Mouse (Mus musculus) ES-E14 (cell line): ENCODE data around the gene Crkl.

ENCODE experiments used
- CHD2 ChIP-seq: IDR thresholded peaks from 2 replicates; pipeline ENCODE4 v1.6.1; 2014; ENCODE audit warnings: mild to moderate bottlenecking, low read depth, low read length, inconsistent platforms
- HCFC1 ChIP-seq: IDR thresholded peaks from 2 replicates; pipeline ENCODE4 v1.6.1; 2012; ENCODE audit warnings: low read length, inconsistent platforms, borderline replicate concordance; ENCODE audit not compliant: insufficient read depth
- MAFK ChIP-seq: IDR thresholded peaks from 2 replicates; pipeline ENCODE4 v1.6.1; 2014; ENCODE audit warnings: mild to moderate bottlenecking, low read depth, low read length, inconsistent platforms; ENCODE audit not compliant: insufficient read depth
- ZNF384 ChIP-seq: IDR thresholded peaks from 2 replicates; pipeline ENCODE4 v1.6.1; 2012; ENCODE audit warnings: low read depth, low read length, inconsistent platforms

GRCm38 (mm10) chr16:17518910-17519309 lies 67.1 kb downstream of the Crkl start:
- TF ChIP-seq ZNF384 (no peak), HCFC1 (no peak), CHD2 (no peak), MAFK (no peak)
